Mouse (Mus musculus): ENCODE results near the gene Zfp606.

The Zfp606 gene

DNA sequence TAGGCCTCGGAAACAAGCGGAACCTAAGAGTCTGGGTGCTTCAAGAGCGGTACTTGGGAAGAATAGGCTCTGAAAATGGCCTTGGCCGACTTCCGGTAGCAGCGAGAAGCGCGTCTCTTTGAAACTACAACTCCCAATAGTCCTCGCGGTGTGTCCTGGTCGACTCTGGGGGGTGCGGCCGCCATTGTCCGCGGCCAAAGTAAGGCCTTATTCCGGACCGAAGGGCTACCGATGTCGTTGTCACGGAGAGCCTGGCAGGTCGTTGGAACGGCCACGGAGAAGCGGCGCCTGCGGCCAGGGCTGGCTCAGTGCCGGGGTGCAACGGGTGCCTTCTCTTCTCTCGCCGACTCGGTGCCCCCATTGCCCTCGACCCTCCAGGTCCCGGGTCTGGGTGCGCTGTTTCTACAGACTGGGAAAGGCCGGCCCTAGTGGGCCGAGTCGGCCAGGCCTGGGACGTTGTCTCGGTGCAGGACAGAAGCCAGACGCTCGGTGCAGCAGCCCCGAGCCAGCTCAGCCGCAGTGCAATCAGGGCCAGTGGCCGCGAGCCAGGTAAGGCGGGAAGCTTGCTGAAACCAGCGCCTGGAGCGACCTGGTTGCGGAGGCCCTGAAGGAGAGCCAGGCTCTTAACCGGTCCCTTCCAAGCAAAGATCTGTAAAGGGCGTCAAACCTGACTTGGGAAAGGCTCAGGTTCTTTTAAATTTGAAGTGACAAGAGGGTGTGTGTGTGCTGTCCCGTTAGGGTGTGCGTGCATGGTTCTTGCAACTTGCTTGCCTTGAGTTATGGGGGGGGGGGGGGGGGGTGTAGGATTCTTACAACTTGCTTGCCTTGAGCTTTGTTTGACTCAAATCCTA lies at the start of gene Zfp606:
Gene Zfp606, plus strand, starts transcription at position 136 of the 851 bp plus-strand sequence.
- DNase-seq (ENCODE audit: low spot score in 2 of 2): peak; percentile 81 to 93

GRCm38 (mm10) chr7:12479009-12479346 lies 885 bp downstream of the Zfp606 start:
- DNase-seq (ENCODE audit: low spot score in 2 of 2): no peak

DNA sequence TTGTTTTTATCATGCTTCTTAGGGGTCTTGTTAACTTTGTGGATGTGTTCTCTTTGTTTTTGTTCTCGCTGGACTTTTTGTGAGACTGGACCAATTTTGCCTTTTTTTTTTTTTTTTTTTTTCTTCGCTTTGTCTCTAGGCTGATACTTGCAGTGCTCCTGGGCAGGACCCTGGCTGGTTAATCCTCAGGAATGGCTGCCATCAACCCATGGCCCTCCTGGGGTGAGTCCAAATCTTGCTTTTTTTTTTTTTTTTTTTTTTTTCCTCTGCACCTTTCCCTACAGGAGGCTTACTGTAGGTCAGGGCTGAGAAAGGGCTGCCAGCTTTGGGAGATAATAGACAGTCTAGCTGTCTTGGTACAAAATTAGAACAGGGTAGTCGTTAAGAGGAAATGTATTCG lies 1.4 kb downstream of the Zfp606 start:
- DNase-seq (ENCODE audit: low spot score in 2 of 2): no peak

GRCm38 (mm10) chr7:12483771-12484170 lies 5.7 kb downstream of the Zfp606 start:
- DNase-seq (ENCODE audit: low spot score in 2 of 2): no peak

DNA sequence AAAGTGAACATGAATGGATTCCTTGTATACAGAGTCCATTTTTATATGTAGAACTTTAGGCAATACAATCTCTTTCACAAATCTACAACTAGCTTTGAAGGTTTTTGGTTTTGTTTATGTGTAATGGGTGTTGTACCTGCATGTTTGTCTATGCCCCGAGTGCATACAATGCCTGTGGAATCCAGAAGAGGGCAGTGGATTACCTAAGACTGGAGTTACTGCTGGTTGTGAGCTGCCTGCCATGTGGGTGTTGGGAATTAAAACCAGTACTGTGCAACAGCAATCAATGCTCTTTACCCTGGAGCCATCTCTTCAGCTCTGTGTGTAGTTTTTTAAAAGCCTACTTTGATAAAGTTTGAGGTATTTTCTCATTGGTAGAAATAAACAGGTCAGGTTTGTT lies 7.9 kb downstream of the Zfp606 start:
- DNase-seq (ENCODE audit: low spot score in 2 of 2): peak in 1 of 2 experiments; percentile 12

DNA sequence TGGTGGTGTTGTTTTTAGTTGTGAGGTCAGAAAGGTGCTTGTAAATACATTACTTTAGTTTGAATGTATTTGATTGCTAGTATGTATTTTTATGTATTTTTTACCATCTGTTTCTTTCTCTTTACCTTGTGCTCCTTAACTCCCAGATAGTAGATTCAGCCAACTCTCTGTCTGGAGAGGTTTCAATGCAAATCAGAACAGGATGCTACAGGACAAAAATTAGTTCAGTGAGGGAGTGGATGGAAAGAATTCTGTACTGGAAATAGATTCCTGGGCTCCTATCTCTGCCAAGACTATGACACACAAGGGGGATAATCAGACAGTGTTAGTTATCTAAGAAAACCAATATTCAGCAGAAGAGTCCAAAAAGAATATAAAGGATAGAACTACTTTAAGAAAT lies 8.6 kb downstream of the Zfp606 start:
- DNase-seq (ENCODE audit: low spot score in 2 of 2): peak in 1 of 2 experiments; percentile 14

DNA sequence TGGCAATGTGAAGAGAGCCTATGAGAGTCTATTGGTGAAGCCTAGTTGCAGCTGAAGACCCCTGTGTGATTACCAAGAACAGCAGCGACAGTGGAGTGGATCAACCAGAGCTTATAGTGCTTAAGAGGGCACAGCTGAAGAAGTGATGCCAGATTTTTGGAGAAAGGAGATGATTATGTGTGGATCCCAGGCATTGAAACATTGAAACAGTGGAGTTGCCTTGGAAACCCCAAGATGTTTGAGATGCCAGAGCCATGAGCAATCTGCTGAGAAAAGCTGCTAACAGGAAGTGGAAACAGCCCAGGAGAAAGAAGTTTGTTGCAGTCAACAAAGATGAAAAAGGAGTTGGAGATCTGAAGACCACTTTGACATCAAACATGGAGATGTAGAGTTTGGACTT lies 32.8 kb downstream of the Zfp606 start:
- no peak for DNase-seq (ENCODE audit: low spot score in 2 of 2)

- DNase-seq (ENCODE audit: low spot score in 2 of 2): no peak
These were observed 34.1 kb downstream of the Zfp606 start, which contains the start of gene 2900092C05Rik for GRCm38 (mm10) chr7:12512217-12512616. Gene 2900092C05Rik, plus strand, starts transcription at chr7:12512517.

All from frontal cortex, postnatal 36 days (tissue).